9 mouse cellular contexts compared by ENCODE assay signal in the genomic region with DNA sequence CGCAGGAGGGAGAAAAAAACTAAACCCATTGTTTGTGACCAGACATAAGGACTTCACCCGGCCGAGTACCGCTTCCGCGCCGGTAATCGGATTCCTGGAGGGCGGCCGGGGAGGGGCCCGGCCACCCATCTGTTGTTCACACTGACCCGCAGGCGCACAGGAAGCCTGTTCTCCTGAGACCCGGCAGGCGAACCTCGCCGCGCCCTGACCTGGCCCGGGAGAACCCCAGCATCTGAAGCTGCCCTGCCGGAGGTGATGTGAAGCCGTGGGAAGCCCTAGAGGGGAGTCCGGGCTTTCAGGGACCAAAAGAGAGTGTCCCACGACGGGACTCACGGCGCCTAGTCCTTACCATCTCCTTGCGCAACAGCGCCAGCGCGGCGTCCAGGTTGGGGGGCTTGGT. TPM values are rescaled to one million over a fixed set of nuclear protein-coding genes. Genes with fewer than 3 reads are reported as not detected.
DNase-seq lines count a peak whose midpoint lies in the region; ATAC-seq and TF ChIP-seq lines count a peak whose summit lies in the region.
"Had no signal": no experiment of that assay in that cellular context is flagged by ENCODE, and none has a peak within 500 bp of the region (broad histone marks: within the 10 kb centered on the region; RNA-seq: fewer than 3 reads in every experiment).

No protein-coding gene starts in this region.

- peak overlapping the region; percentile 74 for H3K9ac ChIP-seq in heart, embryonic 13.5 days
- H3K9ac ChIP-seq in limb, embryonic 13.5 days, result peak overlapping the region; percentile 65
- peak overlapping the region; percentile 37 for H3K9ac ChIP-seq in neural tube, embryonic 15.5 days (replicated peaks)

- no peak for ATAC-seq in heart, embryonic 13.5 days (ENCODE audit: extremely low read depth, insufficient number of reproducible peaks, low FRiP score, low TSS enrichment)
- ATAC-seq in limb, embryonic 13.5 days (ENCODE audit: low FRiP score, low read depth), result peak; percentile 18; the same call in 1 of the 2 replicates
- no peak for ATAC-seq in neural tube, embryonic 15.5 days (ENCODE audit: low FRiP score)
- ATAC-seq in cerebellum, adult (ENCODE audit: insufficient number of reproducible peaks, low FRiP score, low TSS enrichment), result no peak

- peak overlapping the region; percentile 97 for H3K4me2 ChIP-seq in heart, embryonic 13.5 days
- H3K4me2 ChIP-seq in limb, embryonic 13.5 days (replicated peaks), result peak overlapping the region; percentile 89
- peak overlapping the region; percentile 67 for H3K4me2 ChIP-seq in neural tube, embryonic 15.5 days

- H3K4me3 ChIP-seq in bone marrow, adult 2 months (replicated peaks; ENCODE audit: control insufficient read depth, low read depth, low read length), result peak overlapping the region; percentile 30
- H3K4me3 ChIP-seq in heart, embryonic 13.5 days, result peak overlapping the region; percentile 75
- peak overlapping the region; percentile 61 for H3K4me3 ChIP-seq in limb, embryonic 13.5 days
- H3K4me3 ChIP-seq in neural tube, embryonic 15.5 days (replicated peaks), result peak overlapping the region; percentile 43

- H3K36me3 ChIP-seq in heart, embryonic 13.5 days, result no peaks in the 10 kb centered on the region
- no peaks in the 10 kb centered on the region for H3K36me3 ChIP-seq in limb, embryonic 13.5 days
- H3K36me3 ChIP-seq in neural tube, embryonic 15.5 days, result no peaks in the 10 kb centered on the region

- under 1% methylated on average over 31 of the region's 31 CpGs for WGBS in bone marrow, adult 2 months
- WGBS in heart, embryonic 13.5 days, result under 1% methylated on average over 31 of the region's 31 CpGs
- 1% methylated on average over 31 of the region's 31 CpGs for WGBS in limb, embryonic 13.5 days
- under 1% methylated on average over 31 of the region's 31 CpGs for WGBS in neural tube, embryonic 15.5 days

- no peaks in the 10 kb centered on the region for H3K9me3 ChIP-seq in heart, embryonic 13.5 days
- H3K9me3 ChIP-seq in limb, embryonic 13.5 days, result 0 out of 2 replicates have a peak, but pooled peaks cover 3% of the 10 kb centered on the region
- H3K9me3 ChIP-seq in neural tube, embryonic 15.5 days (replicated peaks), result no peaks in the 10 kb centered on the region

- no peak for TF ChIP-seq POLR2A in bone marrow, adult 2 months (IDR thresholded peaks at IDR 0.05; ENCODE audit: borderline replicate concordance, control insufficient read depth, low read depth, low read length)

- H3K27me3 ChIP-seq in heart, embryonic 13.5 days (replicated peaks), result peaks cover 66% of the 10 kb centered on the region
- H3K27me3 ChIP-seq in limb, embryonic 13.5 days, result peaks cover 67% of the 10 kb centered on the region
- H3K27me3 ChIP-seq in neural tube, embryonic 15.5 days (replicated peaks), result peaks cover 57% of the 10 kb centered on the region

- H3K4me1 ChIP-seq in bone marrow, adult 2 months (ENCODE audit: control insufficient read depth, insufficient read depth, low read length), result no peaks in the 10 kb centered on the region; the same call in 1 of the 2 replicates
- H3K4me1 ChIP-seq in heart, embryonic 13.5 days, result peaks cover 31% of the 10 kb centered on the region
- H3K4me1 ChIP-seq in limb, embryonic 13.5 days, result peaks cover 18% of the 10 kb centered on the region
- H3K4me1 ChIP-seq in neural tube, embryonic 15.5 days, result peaks cover 19% of the 10 kb centered on the region

- TF ChIP-seq CTCF in bone marrow, adult 2 months (IDR thresholded peaks at IDR 0.05; ENCODE audit: control insufficient read depth, insufficient read depth, low read length), result no peak

- DNase-seq in gastrocnemius, postnatal 10 days, result peak; percentile 23
- DNase-seq in gastrocnemius, adult 8-10 months (ENCODE audit: low spot score in 2 of 2), result no peak
- DNase-seq in cerebellum, postnatal 25 days, result no peak

- H3K27ac ChIP-seq in bone marrow, adult 2 months (ENCODE audit: control insufficient read depth, insufficient read depth, low read depth, low read length, poor library complexity), result no peak overlapping the region; the same call in 1 of the 2 replicates
- no peak overlapping the region for H3K27ac ChIP-seq in heart, embryonic 13.5 days (replicated peaks)
- H3K27ac ChIP-seq in limb, embryonic 13.5 days, result no peak overlapping the region
- H3K27ac ChIP-seq in neural tube, embryonic 15.5 days (replicated peaks), result no peak overlapping the region

RNA-seq across cellular contexts. Expression of gene Fam89a, which starts 0.4 kb away (rescaled TPM):
- total RNA-seq in gastrocnemius, postnatal 10 days (2021), result under 1 TPM; 0.70 to 0.94 TPM
- under 1 TPM in 3 of 4 experiments, not detected in 1; 0.31 to 0.51 (median 0.36) TPM for total RNA-seq in gastrocnemius, adult 8-10 months (2022)
- polyA plus RNA-seq in bone marrow, adult 2 months (2011; ENCODE audit: insufficient read depth, insufficient read length, low replicate concordance, missing spikeins), result not detected in 2 replicates
- 2.2 and 2.4 TPM in 2 replicates for polyA plus RNA-seq in heart, embryonic 13.5 days (2015; fragmentation: Nextera tagmentation; extraction: Ambion mirVana)
- 3.2 and 3.7 TPM in 2 replicates for polyA plus RNA-seq in limb, embryonic 13.5 days (2015; fragmentation: Nextera tagmentation; extraction: Ambion mirVana)
- polyA plus RNA-seq in neural tube, embryonic 15.5 days (2015; fragmentation: Nextera tagmentation; extraction: Ambion mirVana), result 3.8 and 5.1 TPM in 2 replicates
- total RNA-seq: left cerebral cortex, postnatal 10 days had no signal

RNA-seq across cellular contexts. Expression of gene Arv1, which starts 29.3 kb away (rescaled TPM):
- 1 to 10 TPM; 3.9 to 5.1 TPM for total RNA-seq in gastrocnemius, postnatal 10 days (2021)
- 1 to 10 TPM; 1.5 to 4.5 (median 3.5) TPM for total RNA-seq in gastrocnemius, adult 8-10 months (2022)
- polyA plus RNA-seq in bone marrow, adult 2 months (2011; ENCODE audit: insufficient read depth, insufficient read length, low replicate concordance, missing spikeins), result 2.4 and 7.7 TPM in 2 replicates
- polyA plus RNA-seq in heart, embryonic 13.5 days (2015; fragmentation: Nextera tagmentation; extraction: Ambion mirVana), result 14.0 and 17.2 TPM in 2 replicates
- polyA plus RNA-seq in limb, embryonic 13.5 days (2015; fragmentation: Nextera tagmentation; extraction: Ambion mirVana), result 26.0 and 26.6 TPM in 2 replicates
- polyA plus RNA-seq in neural tube, embryonic 15.5 days (2015; fragmentation: Nextera tagmentation; extraction: Ambion mirVana), result 28.2 and 30.6 TPM in 2 replicates

RNA-seq across cellular contexts. Expression of gene Ttc13, which starts 29.4 kb away (rescaled TPM):
- 10 to 100 TPM; 21.4 to 28.4 TPM for total RNA-seq in gastrocnemius, postnatal 10 days (2021)
- 10 to 100 TPM; 14.1 to 20.5 (median 18.3) TPM for total RNA-seq in gastrocnemius, adult 8-10 months (2022)
- 16.9 and 26.4 TPM in 2 replicates for polyA plus RNA-seq in bone marrow, adult 2 months (2011; ENCODE audit: insufficient read depth, insufficient read length, low replicate concordance, missing spikeins)
- polyA plus RNA-seq in heart, embryonic 13.5 days (2015; fragmentation: Nextera tagmentation; extraction: Ambion mirVana), result 27.0 and 28.2 TPM in 2 replicates
- polyA plus RNA-seq in limb, embryonic 13.5 days (2015; fragmentation: Nextera tagmentation; extraction: Ambion mirVana), result 40.3 and 44.3 TPM in 2 replicates
- polyA plus RNA-seq in neural tube, embryonic 15.5 days (2015; fragmentation: Nextera tagmentation; extraction: Ambion mirVana), result 57.5 and 62.9 TPM in 2 replicates

RNA-seq across cellular contexts. Expression of gene Trim67, which starts 41.7 kb away (rescaled TPM):
- total RNA-seq in gastrocnemius, postnatal 10 days (2021), result under 1 TPM; 0.18 to 0.23 TPM
- total RNA-seq in gastrocnemius, adult 8-10 months (2022), result under 1 TPM in 2 of 4 experiments, not detected in 2; 0.19 to 0.36 TPM
- polyA plus RNA-seq in bone marrow, adult 2 months (2011; ENCODE audit: insufficient read depth, insufficient read length, low replicate concordance, missing spikeins), result not detected in 2 replicates
- 0.16 and 0.17 TPM in 2 replicates for polyA plus RNA-seq in heart, embryonic 13.5 days (2015; fragmentation: Nextera tagmentation; extraction: Ambion mirVana)
- 0.03 and 0.06 TPM in 2 replicates for polyA plus RNA-seq in limb, embryonic 13.5 days (2015; fragmentation: Nextera tagmentation; extraction: Ambion mirVana)
- polyA plus RNA-seq in neural tube, embryonic 15.5 days (2015; fragmentation: Nextera tagmentation; extraction: Ambion mirVana), result 23.6 and 28.3 TPM in 2 replicates
